ENCODE assay signal across 8 mouse cellular contexts in genomic region chr7:71023253-71023945, GRCm38 (mm10).
DNase-seq lines count a peak whose midpoint lies in the region; ATAC-seq lines count a peak whose summit lies in the region.

No protein-coding gene starts in this region.

- no peak for DNase-seq in heart, adult 11 months
- peak; percentile 37 for DNase-seq in kidney, postnatal 10 days
- DNase-seq in neural tube, embryonic 11.5 days (ENCODE audit: low spot score) = peak; percentile 77
- DNase-seq in left cerebral cortex, postnatal 14 days (ENCODE audit: low spot score in 2 of 2) = no peak
- DNase-seq in thymus, adult 18-20 months = no peak
- DNase-seq in frontal cortex, postnatal 36 days (ENCODE audit: low spot score in 2 of 2) = no peak

- no peak for ATAC-seq in heart, embryonic 15.5 days (replicated peaks; ENCODE audit: insufficient number of reproducible peaks, insufficient read depth, low FRiP score, low read depth)
- no peak for ATAC-seq in embryonic facial prominence, embryonic 15.5 days (ENCODE audit: insufficient number of reproducible peaks, low FRiP score, low TSS enrichment, low read depth)
- ATAC-seq in neural tube, embryonic 11.5 days (ENCODE audit: insufficient read depth, low FRiP score, low TSS enrichment) = peak; percentile 88

- H3K4me3 ChIP-seq in heart, embryonic 15.5 days = peak overlapping the region; percentile 39
- peak overlapping the region; percentile 20; the same call in 1 of the 2 replicates for H3K4me3 ChIP-seq in embryonic facial prominence, embryonic 15.5 days (replicated peaks)
- peak overlapping the region; percentile 23 for H3K4me3 ChIP-seq in neural tube, embryonic 11.5 days (ENCODE audit: low read depth, low read length)

- peak overlapping the region; percentile 73 for H3K4me2 ChIP-seq in heart, embryonic 15.5 days
- H3K4me2 ChIP-seq in embryonic facial prominence, embryonic 15.5 days (replicated peaks) = peak overlapping the region; percentile 33
- peak overlapping the region; percentile 40 for H3K4me2 ChIP-seq in neural tube, embryonic 11.5 days (ENCODE audit: low read depth)

- no peaks in the 10 kb centered on the region for H3K9me3 ChIP-seq in heart, embryonic 15.5 days (replicated peaks)
- no peaks in the 10 kb centered on the region for H3K9me3 ChIP-seq in embryonic facial prominence, embryonic 15.5 days (replicated peaks)
- H3K9me3 ChIP-seq in neural tube, embryonic 11.5 days (ENCODE audit: control insufficient read depth, low read length) = no peaks in the 10 kb centered on the region

- no peak overlapping the region for H3K9ac ChIP-seq in heart, embryonic 15.5 days
- H3K9ac ChIP-seq in embryonic facial prominence, embryonic 15.5 days = no peak overlapping the region
- peak overlapping the region; percentile 37 for H3K9ac ChIP-seq in neural tube, embryonic 11.5 days (ENCODE audit: low read length)

- H3K4me1 ChIP-seq in heart, embryonic 15.5 days (replicated peaks) = peaks cover 13% of the 10 kb centered on the region
- peaks cover 11% of the 10 kb centered on the region for H3K4me1 ChIP-seq in embryonic facial prominence, embryonic 15.5 days
- H3K4me1 ChIP-seq in neural tube, embryonic 11.5 days (ENCODE audit: control insufficient read depth, insufficient read depth, low read length) = 0 out of 2 replicates have a peak, but pooled peaks cover 12% of the 10 kb centered on the region

- intact Hi-C loops in left cerebral cortex, postnatal 14 days (cut with DNase I) = no loop called here

- H3K36me3 ChIP-seq in heart, embryonic 15.5 days = no peaks in the 10 kb centered on the region
- H3K36me3 ChIP-seq in embryonic facial prominence, embryonic 15.5 days = no peaks in the 10 kb centered on the region
- no peaks in the 10 kb centered on the region for H3K36me3 ChIP-seq in neural tube, embryonic 11.5 days (ENCODE audit: control insufficient read depth, insufficient read depth, low read length)

- no peaks in the 10 kb centered on the region for H3K27me3 ChIP-seq in heart, embryonic 15.5 days
- peaks cover 3% of the 10 kb centered on the region; the same call in 1 of the 2 replicates for H3K27me3 ChIP-seq in embryonic facial prominence, embryonic 15.5 days
- no peaks in the 10 kb centered on the region for H3K27me3 ChIP-seq in neural tube, embryonic 11.5 days (ENCODE audit: control insufficient read depth, insufficient read depth, low read length)

- 11% methylated on average over 16 of the region's 16 CpGs for WGBS in heart, embryonic 15.5 days
- 8% methylated on average over 16 of the region's 16 CpGs for WGBS in embryonic facial prominence, embryonic 15.5 days
- WGBS in neural tube, embryonic 11.5 days = 6% methylated on average over 16 of the region's 16 CpGs

- H3K27ac ChIP-seq in heart, embryonic 15.5 days = no peak overlapping the region
- H3K27ac ChIP-seq in embryonic facial prominence, embryonic 15.5 days (replicated peaks) = no peak overlapping the region
- H3K27ac ChIP-seq in neural tube, embryonic 11.5 days (ENCODE audit: low read depth, low read length) = peak overlapping the region; percentile 40; the same call in 1 of the 2 replicates

Comparison
In these comparisons a context has a peak if more than half of its experiments do, and no peak if none do; other contexts are left out.
1. DNase-seq: peak in kidney, postnatal 10 days (single experiment) and neural tube, embryonic 11.5 days (single experiment); none in heart, adult 11 months (single experiment), left cerebral cortex, postnatal 14 days (0 of 2), thymus, adult 18-20 months (0 of 2) and frontal cortex, postnatal 36 days (0 of 2).
2. Peak in every context shown above with its lines, with median percentiles within 50 percentile points of each other: H3K4me2 ChIP-seq and H3K4me3 ChIP-seq.